Mouse (Mus musculus) cerebellum, adult 8-10 months (tissue): Measurements from ENCODE around the gene Snd1.

ENCODE experiments used
- DNase-seq: peaks from one replicate; pipeline ENCODE4 v3.0.0; 2022

Snd1 gene

GRCm38 (mm10) chr6:28876492-28876891, 401.6 kb downstream of the Snd1 start:
- no peak for DNase-seq

- no peak for DNase-seq
Measured at GRCm38 (mm10) chr6:28877945-28878666, 403.2 kb downstream of the Snd1 start.

GRCm38 (mm10) chr6:28879315-28879714, 404.4 kb downstream of the Snd1 start:
- DNase-seq: no peak

- no peak for DNase-seq
Measured at GRCm38 (mm10) chr6:28880909-28881308, 406.0 kb downstream of the Snd1 start.

- no peak for DNase-seq
Measured at GRCm38 (mm10) chr6:28883518-28883917, 408.6 kb downstream of the Snd1 start.

- DNase-seq: no peak
Measured at GRCm38 (mm10) chr6:28886724-28887440, 411.9 kb downstream of the Snd1 start.

- no peak for DNase-seq
Measured at GRCm38 (mm10) chr6:28890426-28890825, 415.5 kb downstream of the Snd1 start.

GRCm38 (mm10) chr6:28891480-28891879, 416.5 kb downstream of the Snd1 start:
- DNase-seq: no peak

- DNase-seq: no peak
Measured at GRCm38 (mm10) chr6:28895004-28895515, 420.1 kb downstream of the Snd1 start.

- DNase-seq: no peak
Measured at GRCm38 (mm10) chr6:28895726-28896125, 420.8 kb downstream of the Snd1 start.

- DNase-seq: no peak
Measured at GRCm38 (mm10) chr6:28896762-28897320, 421.9 kb downstream of the Snd1 start.

- no peak for DNase-seq
Measured at GRCm38 (mm10) chr6:28897326-28898085, 422.6 kb downstream of the Snd1 start.

GRCm38 (mm10) chr6:28898836-28899235, 423.9 kb downstream of the Snd1 start:
- DNase-seq: peak; percentile 70

GRCm38 (mm10) chr6:28902573-28902972, 427.6 kb downstream of the Snd1 start:
- no peak for DNase-seq

- no peak for DNase-seq
Measured at GRCm38 (mm10) chr6:28904417-28904816, 429.5 kb downstream of the Snd1 start.

GRCm38 (mm10) chr6:28905301-28905700, 430.4 kb downstream of the Snd1 start:
- no peak for DNase-seq

- DNase-seq: no peak
Measured at GRCm38 (mm10) chr6:28909866-28910265, 434.9 kb downstream of the Snd1 start.

- no peak for DNase-seq
Measured at GRCm38 (mm10) chr6:28914981-28915380, 440.0 kb downstream of the Snd1 start.

- no peak for DNase-seq
Measured at GRCm38 (mm10) chr6:28916630-28917029, 441.7 kb downstream of the Snd1 start.

- DNase-seq: no peak
Measured at GRCm38 (mm10) chr6:28919346-28919745, 444.4 kb downstream of the Snd1 start.

- DNase-seq: no peak
Measured at GRCm38 (mm10) chr6:28922371-28922770, 447.4 kb downstream of the Snd1 start.

GRCm38 (mm10) chr6:28923091-28923824, 448.3 kb downstream of the Snd1 start:
- no peak for DNase-seq
